ENCODE assay signal across 1 mouse cellular context in the genomic region with DNA sequence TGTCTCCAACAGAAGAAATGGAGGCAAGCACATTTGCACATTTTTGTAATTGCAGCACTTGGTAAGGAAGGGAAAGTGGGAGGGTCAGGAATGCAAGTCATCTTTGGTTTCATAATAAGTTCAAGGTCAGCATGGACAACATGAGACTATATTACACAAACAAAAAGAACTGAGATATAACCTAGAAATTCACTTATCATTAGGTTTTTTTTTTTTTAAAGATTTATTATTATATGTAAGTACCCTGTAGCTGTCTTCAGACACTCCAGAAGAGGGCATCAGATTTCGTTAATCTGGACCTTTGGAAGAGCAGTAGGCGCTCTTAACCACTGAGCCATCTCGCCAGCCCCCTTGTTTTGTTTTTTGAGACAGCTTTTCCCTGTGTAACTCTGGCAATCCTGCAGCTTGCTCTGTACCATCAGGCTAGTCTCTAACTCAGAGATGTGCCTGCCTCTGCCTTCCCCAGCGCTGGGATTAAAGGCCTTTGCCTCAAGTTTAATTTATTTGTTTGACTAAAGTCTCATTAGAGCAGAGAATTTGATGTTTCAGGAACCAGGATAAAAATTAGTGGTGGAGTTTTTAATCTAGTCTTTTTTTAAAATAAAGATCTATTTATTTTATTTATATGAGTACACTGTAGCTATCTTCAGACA.
A peak's percentile ranks its signal among the peaks of the same experiment; 100 is the strongest.
TF ChIP-seq lines count a peak whose summit lies in the region.

No protein-coding gene starts in this region.

TF ChIP-seq in CH12.LX, 34 proteins besides CTCF, POLR2A, EP300 and RAD21:
- TF ChIP-seq POLR2AphosphoS2 (IDR thresholded peaks at IDR 0.05; ENCODE audit: low read depth, low read length) = no peak
- TF ChIP-seq ZNF384 (IDR thresholded peaks at IDR 0.05; ENCODE audit: low read depth, low read length) = peak; percentile 67
- TF ChIP-seq CHD1 (IDR thresholded peaks at IDR 0.05; ENCODE audit: low read depth, low read length) = peak; percentile 75; the same call in 1 of the 2 replicates
